Mouse (Mus musculus) intestine, postnatal 0 days (tissue): ENCODE measurements at regions not wholly inside any gene's neighbourhood (a gene's known extent, or its start where the extent isn't known, plus 50 kb on each side); places are given as distances from the start of the nearest gene placed in this dataset.

Source experiments
- ATAC-seq: fragments of 200-750 bp; cut with Nextera tagmentation; 2 replicates; pipeline ENCODE4 v1.8.0; 2017; ENCODE audit warnings: mild to moderate bottlenecking, moderate TSS enrichment, moderate library complexity
- H3K27ac ChIP-seq: fragments of 300-500 bp; sonication (generic); 2 replicates; pipeline ENCODE4 v1.5.1; 2014; ENCODE audit warnings: mild to moderate bottlenecking, low read depth, low read length, moderate library complexity
- H3K27me3 ChIP-seq: fragments of 300-500 bp; sonication (generic); replicated peaks from 2 replicates; pipeline ENCODE4 v1.6.1; 2014; ENCODE audit warnings: low read length, mixed read lengths; ENCODE audit not compliant: control insufficient read depth, insufficient read depth
- H3K36me3 ChIP-seq: fragments of 300-500 bp; sonication (generic); 2 replicates; pipeline ENCODE4 v1.6.1; 2014; ENCODE audit warnings: mild to moderate bottlenecking, moderate library complexity; ENCODE audit not compliant: control insufficient read depth, insufficient read depth
- H3K4me1 ChIP-seq: fragments of 300-500 bp; sonication (generic); replicated peaks from 2 replicates; pipeline ENCODE4 v1.6.1; 2014; ENCODE audit warnings: antibody characterized with exemption, low read length, mixed read lengths; ENCODE audit not compliant: control insufficient read depth, insufficient read depth
- H3K4me2 ChIP-seq: fragments of 300-500 bp; sonication (generic); replicated peaks from 2 replicates; pipeline ENCODE4 v1.6.1; 2014; ENCODE audit warnings: low read depth, mild to moderate bottlenecking, moderate library complexity
- H3K4me3 ChIP-seq: fragments of 300-500 bp; sonication (generic); 2 replicates; pipeline ENCODE4 v1.5.1; 2014; ENCODE audit warnings: low read depth, low read length
- H3K9ac ChIP-seq: fragments of 300-500 bp; sonication (generic); 2 replicates; pipeline ENCODE4 v1.6.1; 2014; ENCODE audit warnings: mild to moderate bottlenecking, low read depth, low read length
- H3K9me3 ChIP-seq: fragments of 300-500 bp; sonication (generic); 2 replicates; pipeline ENCODE4 v1.6.1; 2016; ENCODE audit warnings: mixed run types; ENCODE audit not compliant: control insufficient read depth
- CTCF ChIP-seq: sonication (generic); IDR thresholded peaks from 2 replicates; pipeline ENCODE4 v1.5.1; 2016; ENCODE audit warnings: low read depth, mild to moderate bottlenecking, control low read depth, antibody characterized with exemption, moderate library complexity
- WGBS: fragments of 180-500 bp; shearing (Covaris S2); extraction: QIAGEN DNeasy Blood & Tissue Kit; methylation state at CpG from one replicate; pipeline ENCODE4 v1.1.7; 2014; 5-methylcytosine and 5-hydroxymethylcytosine counted together

GRCm38 (mm10) chr13:115257345-115257744, 155.6 kb upstream of the Itga1 start:
- WGBS, result 79% methylated on average over 2 of the region's 2 CpGs

GRCm38 (mm10) chr13:115252541-115252940, 150.8 kb upstream of the Itga1 start:
- 39% methylated on average over 3 of the region's 3 CpGs for WGBS
- no peak overlapping the region for H3K4me3 ChIP-seq
- no peaks in the 10 kb centered on the region for H3K36me3 ChIP-seq
- H3K27me3 ChIP-seq, result no peaks in the 10 kb centered on the region
- H3K4me2 ChIP-seq, result no peak overlapping the region
- TF ChIP-seq CTCF, result no peak
- no peak for ATAC-seq
- no peaks in the 10 kb centered on the region for H3K9me3 ChIP-seq
- no peak overlapping the region for H3K27ac ChIP-seq
- H3K9ac ChIP-seq, result no peak overlapping the region
- no peaks in the 10 kb centered on the region for H3K4me1 ChIP-seq

More at GRCm38 (mm10) chr13:115257345-115257744, 155.6 kb upstream of the Itga1 start:
- H3K27me3 ChIP-seq, result no peaks in the 10 kb centered on the region
- H3K27ac ChIP-seq, result no peak overlapping the region
- H3K4me3 ChIP-seq, result no peak overlapping the region
- no peak for TF ChIP-seq CTCF
- H3K4me1 ChIP-seq, result no peaks in the 10 kb centered on the region
- no peaks in the 10 kb centered on the region for H3K36me3 ChIP-seq
- no peaks in the 10 kb centered on the region for H3K9me3 ChIP-seq
- H3K4me2 ChIP-seq, result no peak overlapping the region
- no peak for ATAC-seq
- no peak overlapping the region for H3K9ac ChIP-seq

GRCm38 (mm10) chr13:115231981-115232380, 130.2 kb upstream of the Itga1 start:
- H3K4me2 ChIP-seq, result no peak overlapping the region
- ATAC-seq, result no peak
- no peak overlapping the region for H3K9ac ChIP-seq
- H3K27ac ChIP-seq, result no peak overlapping the region
- WGBS, result 85% methylated on average over 4 of the region's 4 CpGs
- no peaks in the 10 kb centered on the region for H3K36me3 ChIP-seq
- no peak for TF ChIP-seq CTCF
- no peaks in the 10 kb centered on the region for H3K4me1 ChIP-seq
- no peaks in the 10 kb centered on the region for H3K9me3 ChIP-seq
- no peak overlapping the region for H3K4me3 ChIP-seq
- H3K27me3 ChIP-seq, result no peaks in the 10 kb centered on the region

- no peaks in the 10 kb centered on the region for H3K4me1 ChIP-seq
- no peak overlapping the region for H3K9ac ChIP-seq
- no peaks in the 10 kb centered on the region for H3K9me3 ChIP-seq
- H3K36me3 ChIP-seq, result no peaks in the 10 kb centered on the region
- H3K4me3 ChIP-seq, result no peak overlapping the region
- no peak overlapping the region for H3K4me2 ChIP-seq
- no peaks in the 10 kb centered on the region for H3K27me3 ChIP-seq
- no peak for ATAC-seq
- H3K27ac ChIP-seq, result no peak overlapping the region
- TF ChIP-seq CTCF, result peak; percentile 87
- WGBS, result 26% methylated on average over 13 of the region's 13 CpGs
Observed at GRCm38 (mm10) chr13:115230494-115230893, 128.7 kb upstream of the Itga1 start.

GRCm38 (mm10) chr13:115226824-115227223, 125.1 kb upstream of the Itga1 start:
- 74% methylated on average over 6 of the region's 6 CpGs for WGBS
- Histone ChIP-seq H3K9ac (no peak overlapping the region), H3K4me1 (no peaks in the 10 kb centered on the region), H3K9me3 (no peaks in the 10 kb centered on the region), H3K36me3 (no peaks in the 10 kb centered on the region), H3K4me3 (no peak overlapping the region), H3K27me3 (no peaks in the 10 kb centered on the region), H3K4me2 (no peak overlapping the region), H3K27ac (no peak overlapping the region)
- ATAC-seq, result no peak
- no peak for TF ChIP-seq CTCF

GRCm38 (mm10) chr13:115219701-115220100, 117.9 kb upstream of the Itga1 start:
- no peak for ATAC-seq
- WGBS, result 20% methylated on average over 2 of the region's 2 CpGs
- Histone ChIP-seq H3K27me3 (no peaks in the 10 kb centered on the region), H3K9ac (no peak overlapping the region), H3K4me1 (no peaks in the 10 kb centered on the region), H3K9me3 (no peaks in the 10 kb centered on the region), H3K4me3 (no peak overlapping the region), H3K27ac (no peak overlapping the region), H3K36me3 (no peaks in the 10 kb centered on the region), H3K4me2 (no peak overlapping the region)
- peak; percentile 29 for TF ChIP-seq CTCF

- 75% methylated on average over 3 of the region's 3 CpGs for WGBS
- Histone ChIP-seq H3K9ac (no peak overlapping the region), H3K9me3 (no peaks in the 10 kb centered on the region), H3K27me3 (no peaks in the 10 kb centered on the region), H3K4me1 (no peaks in the 10 kb centered on the region), H3K27ac (no peak overlapping the region), H3K4me2 (no peak overlapping the region), H3K36me3 (no peaks in the 10 kb centered on the region), H3K4me3 (no peak overlapping the region)
- ATAC-seq, result no peak
- TF ChIP-seq CTCF, result no peak
Observed at GRCm38 (mm10) chr13:115211285-115211684, 109.5 kb upstream of the Itga1 start.
